Comparison of ENCODE assay signal across 20 mouse cellular contexts in genomic region chr19:10116641-10117040, GRCm38 (mm10). TPM values are rescaled to one million over a fixed set of nuclear protein-coding genes. Genes with fewer than 3 reads are reported as not detected.
DNase-seq lines count a peak whose midpoint lies in the region; ATAC-seq and TF ChIP-seq lines count a peak whose summit lies in the region.
"Had no signal": no experiment of that assay in that cellular context is flagged by ENCODE, and none has a peak within 500 bp of the region (broad histone marks: within the 10 kb centered on the region; RNA-seq: fewer than 3 reads in every experiment).

No protein-coding gene starts in this region.

- no peak for TF ChIP-seq EP300 in heart, adult 2 months (IDR thresholded peaks at IDR 0.05; ENCODE audit: insufficient read depth, low read depth, low read length)
- TF ChIP-seq EP300 in stomach, postnatal 0 days (optimal IDR thresholded peaks at IDR 0.05), result no peak

- no peak overlapping the region for H3K4me2 ChIP-seq in stomach, postnatal 0 days (replicated peaks; ENCODE audit: low read depth)
- H3K4me2 ChIP-seq: embryonic facial prominence, embryonic 13.5 days; embryonic facial prominence, embryonic 15.5 days; forebrain, embryonic 13.5 days; forebrain, embryonic 15.5 days had no signal

- WGBS in heart, adult 2 months, result 85% methylated on average over 3 of the region's 3 CpGs
- WGBS in stomach, postnatal 0 days, result 52% methylated on average over 3 of the region's 3 CpGs

- no peaks in the 10 kb centered on the region for H3K9me3 ChIP-seq in stomach, postnatal 0 days (ENCODE audit: control insufficient read depth, low read length)
- H3K9me3 ChIP-seq: embryonic facial prominence, embryonic 13.5 days; embryonic facial prominence, embryonic 15.5 days; forebrain, embryonic 13.5 days; forebrain, embryonic 15.5 days had no signal

- no peak overlapping the region for H3K4me3 ChIP-seq in heart, adult 2 months
- no peak overlapping the region for H3K4me3 ChIP-seq in stomach, postnatal 0 days (ENCODE audit: low read depth, low read length)
- H3K4me3 ChIP-seq: embryonic facial prominence, embryonic 13.5 days; embryonic facial prominence, embryonic 15.5 days; erythroblast, embryonic 14.5 days; forebrain, embryonic 13.5 days; forebrain, embryonic 15.5 days had no signal

- 0 out of 2 replicates have a peak, but pooled peaks have one; percentile 12 for ATAC-seq in stomach, postnatal 0 days (ENCODE audit: low FRiP score, low TSS enrichment)
- ATAC-seq: forebrain, embryonic 13.5 days; forebrain, embryonic 15.5 days had no signal

- H3K9ac ChIP-seq in heart, adult 2 months (ENCODE audit: low read depth, low read length), result no peak overlapping the region
- H3K9ac ChIP-seq in stomach, postnatal 0 days (ENCODE audit: low read length), result no peak overlapping the region
- H3K9ac ChIP-seq: embryonic facial prominence, embryonic 13.5 days; embryonic facial prominence, embryonic 15.5 days; forebrain, embryonic 13.5 days; forebrain, embryonic 15.5 days had no signal

- no peak overlapping the region for H3K27ac ChIP-seq in heart, adult 2 months
- no peak overlapping the region for H3K27ac ChIP-seq in stomach, postnatal 0 days (replicated peaks)
- H3K27ac ChIP-seq: embryonic facial prominence, embryonic 13.5 days; embryonic facial prominence, embryonic 15.5 days; forebrain, embryonic 13.5 days; forebrain, embryonic 15.5 days had no signal

- no peaks in the 10 kb centered on the region for H3K27me3 ChIP-seq in heart, adult 2 months (ENCODE audit: control insufficient read depth, insufficient read depth, low read length)
- H3K27me3 ChIP-seq in stomach, postnatal 0 days (ENCODE audit: control insufficient read depth, insufficient read depth, low read length), result no peaks in the 10 kb centered on the region
- H3K27me3 ChIP-seq: embryonic facial prominence, embryonic 13.5 days; embryonic facial prominence, embryonic 15.5 days; forebrain, embryonic 13.5 days; forebrain, embryonic 15.5 days had no signal

- no peaks in the 10 kb centered on the region for H3K79me2 ChIP-seq in heart, adult 2 months (replicated peaks; ENCODE audit: control insufficient read depth, insufficient read depth, low read length)

- intact Hi-C loops in heart, adult 2 months (cut with DNase I), result no loop called here
- intact Hi-C loops in left cerebral cortex, postnatal 25 days (cut with DNase I), result no loop called here

- peak; percentile 55 for DNase-seq in heart, adult 11 months
- no peak for DNase-seq in heart, adult 2 months
- DNase-seq in R1 (ENCODE audit: low read depth, low spot score) (peak; percentile 66), ZHBTc4 (ENCODE audit: low read depth, low spot score) (peak; percentile 58)
- no peak for DNase-seq in stomach, postnatal 0 days (ENCODE audit: low spot score)
- no peak for DNase-seq in gastrocnemius, postnatal 10 days
- no peak for DNase-seq in left cerebral cortex, postnatal 25 days (ENCODE audit: low spot score in 2 of 2)
- DNase-seq: adrenal gland, adult 2 months; adrenal gland, postnatal 10 days; adrenal gland, postnatal 25 days; cerebellum, adult 11 months; cerebellum, adult 18-20 months; cerebellum, adult 9-10 months; cerebellum, postnatal 10 days; cerebellum, postnatal 25 days had no signal

- H3K4me1 ChIP-seq in heart, adult 2 months (ENCODE audit: control insufficient read depth, insufficient read depth, low read length), result no peaks in the 10 kb centered on the region
- no peaks in the 10 kb centered on the region for H3K4me1 ChIP-seq in stomach, postnatal 0 days (replicated peaks; ENCODE audit: control insufficient read depth, insufficient read depth)
- H3K4me1 ChIP-seq: embryonic facial prominence, embryonic 13.5 days; embryonic facial prominence, embryonic 15.5 days; forebrain, embryonic 13.5 days had no signal

- TF ChIP-seq CTCF in heart, adult 2 months (IDR thresholded peaks at IDR 0.05), result no peak
- no peak for TF ChIP-seq CTCF in stomach, postnatal 0 days (IDR thresholded peaks at IDR 0.05; ENCODE audit: low read depth)

- H3K36me3 ChIP-seq in heart, adult 2 months (ENCODE audit: control insufficient read depth, insufficient read depth, low read length), result no peaks in the 10 kb centered on the region
- H3K36me3 ChIP-seq in stomach, postnatal 0 days (ENCODE audit: control insufficient read depth, insufficient read depth, low read length), result no peaks in the 10 kb centered on the region
- H3K36me3 ChIP-seq: embryonic facial prominence, embryonic 13.5 days; embryonic facial prominence, embryonic 15.5 days; forebrain, embryonic 15.5 days had no signal

- no peak for TF ChIP-seq POLR2A in heart, adult 2 months (IDR thresholded peaks at IDR 0.05; ENCODE audit: insufficient read depth, low read depth, low read length)

RNA-seq across cellular contexts. Expression of gene Fads2, which starts 15.1 kb away (rescaled TPM):
- 1 to 10 TPM; 5.3 to 6.3 TPM for total RNA-seq in heart, adult 2 months (2021)
- polyA plus RNA-seq in heart, adult 2 months (2012; rRNA removed), result 13.3 and 15.5 TPM in 2 replicates
- 34.6 and 35.3 TPM in 2 replicates for polyA plus RNA-seq in stomach, postnatal 0 days (2015; fragmentation: Nextera tagmentation; extraction: Ambion mirVana)
- 10 to 100 TPM; 14.5 to 18.1 TPM for total RNA-seq in gastrocnemius, postnatal 10 days (2021)
- total RNA-seq in left cerebral cortex, postnatal 25 days (2021), result 100 to 1,000 TPM; 141 to 145 TPM

Comparison
In these comparisons a context has a peak if more than half of its experiments do, and no peak if none do; other contexts are left out.
1. DNase-seq: peak in heart, adult 11 months (single experiment), R1 (single experiment) and ZHBTc4 (single experiment); none in heart, adult 2 months (0 of 2), stomach, postnatal 0 days (single experiment), gastrocnemius, postnatal 10 days (single experiment) and left cerebral cortex, postnatal 25 days (0 of 2).
2. RNA of gene Fads2, which starts 15.1 kb away (total RNA-seq): 141 to 145 TPM in left cerebral cortex, postnatal 25 days; 14.5 to 18.1 TPM in gastrocnemius, postnatal 10 days and 5.3 to 6.3 TPM in heart, adult 2 months; every median in the first group is over 4 times any median in the second.